Mouse (Mus musculus) adipocyte (in vitro differentiated cells): Measurements from ENCODE around the gene Afap1l2.
A peak's percentile ranks its signal among the peaks of the same experiment; 100 is the strongest.

Experiments
- DNase-seq: peaks from one replicate; pipeline ENCODE4 v3.0.0-alpha.2; 2016; ENCODE audit warnings: low spot score

Gene Afap1l2

DNA sequence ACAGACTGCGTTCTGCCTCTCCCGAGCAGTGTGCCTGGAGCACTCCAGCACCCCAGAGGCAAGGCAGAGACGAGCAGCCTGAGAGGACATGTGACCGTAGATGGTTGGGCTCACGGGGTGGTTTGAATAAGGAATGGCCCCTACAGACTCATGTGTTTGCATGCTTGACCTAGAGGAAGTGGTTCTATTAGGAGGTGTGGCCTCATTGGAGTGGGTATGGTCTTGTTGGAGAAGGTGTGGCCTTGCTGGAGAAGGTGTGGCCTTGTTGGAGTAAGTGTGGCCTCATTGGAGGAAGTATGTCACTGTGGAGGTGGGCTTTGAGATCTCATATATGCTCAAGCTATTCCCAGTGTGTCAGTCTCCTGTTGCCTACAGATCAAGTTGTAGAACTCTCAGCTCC lies 70.1 kb downstream of the Afap1l2 start:
- DNase-seq = no peak

DNA sequence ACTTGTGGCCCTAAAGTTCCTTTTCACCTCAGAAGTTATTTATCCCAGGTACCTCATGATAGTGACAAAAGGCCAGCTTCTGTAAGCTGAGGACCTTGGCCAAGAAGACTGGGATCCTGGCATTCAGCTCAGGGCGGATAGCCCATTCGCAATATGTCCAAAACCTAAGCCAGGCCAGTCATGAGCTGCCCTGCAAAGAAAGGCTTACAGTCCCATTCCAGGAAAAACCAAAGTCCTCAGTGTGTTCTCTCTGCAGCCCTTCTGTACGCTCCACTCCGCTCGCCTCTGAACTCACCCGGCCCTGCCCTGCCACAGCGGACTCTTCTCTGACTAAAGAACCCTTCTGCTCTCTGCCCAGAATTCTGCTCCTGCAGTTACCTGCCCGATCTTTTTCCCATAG lies 71.8 kb downstream of the Afap1l2 start:
- DNase-seq = no peak

- DNase-seq = no peak
These were observed 72.3 kb downstream of the Afap1l2 start for GRCm38 (mm10) chr19:56935777-56936176.

DNA sequence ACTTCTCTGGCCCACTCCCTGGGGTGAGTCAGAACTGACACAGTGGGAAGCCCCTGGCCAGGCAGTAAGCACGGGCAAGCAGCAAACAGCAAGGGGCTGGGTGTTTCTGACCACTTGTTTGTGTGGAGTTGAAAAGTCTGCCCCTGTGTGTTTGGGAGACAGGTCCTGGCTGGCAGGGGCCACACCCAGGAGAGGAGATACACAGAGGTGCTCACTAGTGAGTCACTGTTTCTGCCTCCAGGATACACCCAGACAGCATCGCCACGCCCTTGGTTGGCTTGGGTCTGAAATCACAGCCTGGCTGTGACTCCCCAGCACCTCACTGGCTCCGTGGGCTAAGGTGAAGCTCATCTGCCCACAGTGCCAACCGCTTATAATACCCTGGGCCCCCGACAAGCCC lies 72.9 kb downstream of the Afap1l2 start:
- DNase-seq = no peak

GRCm38 (mm10) chr19:56933800-56934199 lies 74.2 kb downstream of the Afap1l2 start:
- DNase-seq = no peak

GRCm38 (mm10) chr19:56930029-56930428 lies 78.0 kb downstream of the Afap1l2 start:
- DNase-seq = no peak

- DNase-seq = peak; percentile 91
These were observed 78.6 kb downstream of the Afap1l2 start for GRCm38 (mm10) chr19:56929392-56929791.

DNA sequence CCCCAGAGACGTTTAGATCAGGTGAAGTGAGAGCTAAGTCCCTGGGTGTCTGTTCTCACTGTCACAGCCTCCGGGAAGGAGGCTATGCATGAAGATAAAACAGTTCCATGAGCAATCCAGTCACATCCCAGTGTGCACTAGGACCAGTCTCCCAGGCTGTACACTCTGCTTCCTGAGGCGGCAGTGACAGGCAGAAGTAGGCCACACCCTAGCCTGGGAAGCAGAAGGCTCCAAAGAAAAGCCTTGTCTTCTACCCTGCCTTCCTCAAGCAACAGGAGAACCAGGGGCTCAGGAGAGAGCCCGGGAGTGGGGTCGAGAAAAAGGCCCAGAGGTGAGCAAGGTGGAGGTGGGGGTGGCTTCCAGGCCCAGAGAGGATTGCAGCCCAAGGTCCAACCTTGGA lies 86.3 kb downstream of the Afap1l2 start:
- no peak for DNase-seq

GRCm38 (mm10) chr19:56920232-56920631 lies 87.8 kb downstream of the Afap1l2 start:
- DNase-seq = no peak

DNA sequence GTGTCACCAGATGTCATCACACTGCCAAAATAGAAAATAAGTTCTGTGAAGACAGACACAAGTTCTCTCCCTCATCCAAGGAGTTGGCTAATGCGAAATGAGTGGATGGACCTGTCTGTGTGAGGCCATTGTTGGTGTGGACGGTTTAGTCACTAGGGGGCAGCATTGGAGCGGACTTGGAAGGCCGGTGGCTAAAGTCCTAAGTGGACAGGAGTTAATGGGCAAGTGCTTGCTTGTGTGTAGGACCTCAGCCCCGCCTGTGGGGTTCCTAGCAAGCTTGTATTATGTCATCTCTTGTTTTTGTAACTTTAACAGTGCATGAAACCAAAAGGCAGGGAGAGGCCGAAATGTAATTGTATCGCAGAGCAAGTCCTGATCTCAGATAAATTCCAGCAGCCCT lies 88.4 kb downstream of the Afap1l2 start:
- peak; percentile 99 for DNase-seq

DNA sequence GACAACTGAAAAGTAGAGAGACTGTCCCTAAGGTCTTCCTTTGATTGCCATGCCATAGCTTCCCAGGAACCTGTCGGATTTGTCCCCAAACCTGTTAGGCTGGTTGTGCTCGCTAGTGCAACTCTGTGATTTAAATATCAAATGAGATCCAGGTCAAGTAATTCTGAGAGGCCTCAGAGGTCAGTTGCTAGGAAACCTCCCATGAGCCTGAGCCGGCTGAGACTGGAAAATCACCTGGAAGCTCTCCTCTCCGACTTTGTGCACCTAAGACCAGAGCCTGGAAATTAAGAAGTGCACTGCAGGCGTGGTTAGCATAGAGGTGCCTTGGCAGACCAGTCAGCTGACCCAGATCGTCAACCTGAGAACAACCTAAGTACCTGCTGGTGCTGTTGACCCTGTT lies 92.9 kb downstream of the Afap1l2 start:
- DNase-seq = no peak

DNA sequence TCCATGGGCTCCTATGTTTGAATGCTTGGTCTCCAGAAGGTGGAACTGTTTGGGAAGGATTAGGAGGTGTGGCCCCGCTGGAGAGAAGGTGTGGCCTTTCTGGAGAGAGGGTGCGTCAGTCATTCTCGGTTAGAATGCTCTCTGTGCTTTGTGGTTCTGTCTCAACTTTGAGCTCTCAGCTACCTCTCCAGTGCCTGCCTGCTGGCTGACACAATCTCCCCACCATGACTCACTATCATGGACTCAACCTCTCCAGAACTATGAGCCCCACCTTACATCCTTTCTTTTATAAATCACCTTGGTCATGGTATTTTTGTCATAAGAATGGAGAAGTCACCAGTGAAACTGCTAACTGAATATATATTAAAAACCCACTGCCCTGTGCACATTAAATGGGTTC lies 93.4 kb downstream of the Afap1l2 start:
- DNase-seq = no peak

DNA sequence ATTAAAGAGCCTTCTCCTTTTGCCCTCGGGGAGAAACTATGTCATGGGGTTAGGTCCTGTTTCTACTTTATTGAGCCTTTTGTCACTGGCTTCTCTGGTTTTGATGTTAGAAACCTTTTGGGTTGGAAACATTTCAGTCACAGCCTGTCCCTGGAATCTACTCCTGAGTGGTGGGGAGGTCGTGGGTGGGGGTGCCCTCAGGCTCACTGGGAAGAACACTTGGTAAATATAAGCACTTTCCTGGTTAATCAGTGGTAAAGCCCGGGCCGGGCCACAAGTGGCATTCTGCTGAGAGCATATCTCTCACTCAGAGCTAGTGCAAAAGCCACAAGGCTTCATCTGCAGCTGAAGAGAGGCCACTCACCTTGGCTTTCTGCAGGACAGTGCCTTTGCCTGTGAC lies 94.3 kb downstream of the Afap1l2 start:
- no peak for DNase-seq

DNA sequence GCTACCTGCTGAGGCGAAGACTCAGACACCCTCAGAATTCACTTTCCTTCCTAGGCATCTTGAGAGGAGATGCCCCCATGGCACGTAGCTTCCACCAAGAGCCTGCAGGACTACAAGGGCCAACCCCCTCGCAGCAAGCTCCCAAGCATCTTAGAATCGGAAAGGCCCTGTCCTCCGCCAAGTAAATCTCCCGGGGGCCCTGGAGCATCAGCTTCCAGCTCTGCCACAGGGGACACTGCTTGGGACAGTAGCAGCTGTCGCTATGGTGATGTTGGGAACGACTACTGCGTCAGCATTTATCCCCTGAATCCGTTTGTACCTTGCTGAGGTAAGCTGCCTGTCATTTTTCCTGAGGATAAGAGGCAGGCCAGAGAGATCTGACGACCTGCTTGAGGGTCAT lies 97.5 kb downstream of the Afap1l2 start:
- DNase-seq = no peak

DNA sequence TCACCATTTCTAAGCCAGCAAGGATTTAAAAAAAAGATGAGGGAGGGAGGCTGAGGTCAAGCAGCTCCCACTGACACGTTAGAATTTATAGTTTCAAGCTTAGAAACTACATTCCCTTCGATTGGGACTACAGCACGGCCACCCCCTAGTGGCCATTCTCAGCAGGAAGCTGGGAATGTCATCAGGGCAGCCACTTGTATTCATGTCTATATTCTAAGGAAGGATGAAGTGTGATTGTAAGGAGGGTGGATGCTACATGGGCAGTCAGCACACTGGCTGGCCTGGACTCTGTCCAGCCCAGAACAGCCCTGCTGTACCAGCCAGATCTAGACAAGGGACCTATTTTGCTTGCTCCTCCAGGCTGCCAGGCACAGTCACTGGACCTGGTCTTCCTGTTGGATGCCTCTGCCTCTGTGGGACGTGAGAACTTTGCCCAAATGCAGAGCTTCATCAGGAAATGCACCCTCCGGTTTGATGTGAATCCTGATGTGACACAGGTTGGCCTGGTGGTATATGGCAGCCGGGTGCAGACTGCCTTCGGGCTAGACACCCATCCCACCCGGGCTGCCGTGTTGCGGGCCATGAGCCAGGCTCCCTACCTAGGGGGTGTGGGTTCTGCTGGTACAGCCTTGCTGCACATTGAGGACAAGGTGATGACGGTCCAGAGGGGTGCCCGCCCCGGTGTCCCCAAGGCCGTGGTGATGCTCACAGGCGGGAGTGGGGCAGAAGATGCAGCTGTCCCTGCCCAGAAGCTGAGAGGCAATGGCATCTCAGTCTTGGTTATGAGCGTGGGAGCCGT lies 99.4 kb downstream of the Afap1l2 start:
- DNase-seq = peak; percentile 76

DNA sequence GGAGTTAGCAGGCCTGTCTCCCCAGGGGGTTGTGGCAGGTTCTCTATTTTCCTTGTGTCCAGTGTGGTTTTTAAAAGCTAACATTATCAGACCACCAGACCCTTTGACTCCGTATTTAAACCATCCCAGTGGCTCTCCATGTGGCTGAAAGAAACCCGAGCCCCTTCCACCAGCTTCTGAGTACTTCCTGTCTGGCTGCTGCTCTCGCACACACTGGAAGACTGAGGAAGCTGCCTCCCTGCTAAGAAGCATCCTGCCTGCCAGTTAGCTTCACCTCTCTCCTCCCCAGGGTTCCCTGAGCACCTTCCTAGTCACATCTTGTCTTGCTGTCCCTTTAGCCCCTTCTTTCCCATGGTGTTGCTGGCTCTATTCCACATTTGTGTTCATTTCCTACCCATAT lies 100.2 kb downstream of the Afap1l2 start:
- no peak for DNase-seq

DNA sequence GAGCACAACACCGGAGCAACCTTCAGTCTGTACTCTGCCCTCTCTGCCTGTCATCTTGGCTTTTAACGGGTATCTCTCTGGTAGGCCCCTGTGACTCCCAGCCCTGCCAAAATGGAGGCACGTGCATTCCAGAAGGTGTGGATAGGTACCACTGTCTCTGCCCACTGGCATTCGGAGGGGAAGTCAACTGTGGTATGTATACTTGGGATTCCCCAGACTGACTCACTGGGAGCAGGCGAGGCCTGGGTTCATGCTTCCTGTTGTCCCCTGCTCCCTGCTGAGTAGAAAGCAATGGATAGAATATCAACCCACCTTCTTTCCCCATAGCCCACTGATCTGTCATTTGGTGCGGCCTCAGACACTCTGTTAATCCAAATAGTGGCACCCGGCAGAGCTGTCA lies 102.6 kb downstream of the Afap1l2 start:
- no peak for DNase-seq

GRCm38 (mm10) chr19:56904095-56904494 lies 103.9 kb downstream of the Afap1l2 start:
- no peak for DNase-seq

GRCm38 (mm10) chr19:56897654-56898053 lies 110.4 kb downstream of the Afap1l2 start:
- no peak for DNase-seq

- no peak for DNase-seq
These were observed 114.7 kb downstream of the Afap1l2 start for GRCm38 (mm10) chr19:56893326-56893725.

DNA sequence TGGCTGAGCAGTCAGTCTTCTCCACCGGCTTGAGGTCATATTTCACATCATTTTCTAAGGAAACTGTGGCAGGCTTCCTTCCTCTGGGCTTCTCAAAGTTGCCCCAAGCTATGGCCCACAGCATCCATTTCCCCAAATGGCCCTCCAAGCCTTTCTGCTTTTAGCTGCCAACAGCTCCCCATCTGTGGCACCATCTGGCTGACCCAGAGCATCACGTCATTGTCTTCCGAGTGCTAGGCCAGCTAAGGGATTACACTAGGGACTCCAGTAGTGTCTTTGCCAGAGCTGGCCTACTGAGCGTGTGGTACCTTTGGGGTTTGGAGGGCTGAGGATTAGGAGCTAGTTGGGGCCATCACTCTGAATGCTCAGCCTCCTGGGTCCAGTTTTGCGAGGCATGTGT lies 115.4 kb downstream of the Afap1l2 start:
- no peak for DNase-seq

GRCm38 (mm10) chr19:56891438-56891837 lies 116.6 kb downstream of the Afap1l2 start:
- DNase-seq = no peak

DNA sequence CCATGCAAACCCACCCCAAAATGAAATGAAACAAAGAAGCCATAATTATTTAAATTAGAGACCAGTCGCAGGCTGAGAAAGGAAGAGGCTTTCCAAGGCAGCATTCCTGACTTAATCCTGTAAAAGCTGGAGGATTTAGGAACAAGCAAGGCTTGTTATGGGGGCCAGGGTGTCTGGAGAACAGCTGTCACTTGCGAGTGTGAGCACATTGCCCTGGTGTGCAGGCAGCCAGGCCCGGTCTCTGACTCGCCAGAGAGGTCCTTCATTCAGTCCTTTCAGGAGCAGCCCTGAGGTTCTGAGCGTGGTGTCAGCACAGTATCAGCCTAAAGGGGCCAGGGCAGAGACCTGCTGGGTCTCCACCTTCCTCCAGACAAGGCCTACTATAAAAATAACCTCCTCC lies 119.4 kb downstream of the Afap1l2 start:
- no peak for DNase-seq

DNA sequence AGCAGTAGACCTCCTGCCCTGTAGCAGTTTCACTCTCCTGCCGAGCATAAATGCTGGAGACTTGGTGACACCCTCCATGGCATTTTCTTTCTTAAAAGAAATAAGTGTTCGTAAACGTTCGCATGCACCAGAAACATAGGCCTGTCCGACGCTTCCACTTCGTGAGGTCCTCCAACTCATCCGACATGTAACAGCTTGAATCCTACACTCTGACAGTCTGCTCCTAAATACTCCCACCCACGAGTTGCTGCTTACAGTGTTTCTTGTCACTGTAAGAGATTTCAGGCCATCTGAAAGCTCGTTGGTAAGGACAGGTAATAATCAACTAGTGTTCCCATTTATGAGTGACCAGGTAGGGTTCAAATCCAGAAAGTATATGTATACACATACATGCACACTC lies 120.1 kb downstream of the Afap1l2 start:
- DNase-seq = no peak
